Mouse (Mus musculus) Patski (cell line): ENCODE results near the gene Nrxn2. TPM values are rescaled to one million over a fixed set of nuclear protein-coding genes. Genes with fewer than 3 reads are reported as not detected.

Source experiments
- ATAC-seq: fragments of 100-300 bp; one replicate; pipeline ENCODE4 v1.8.0; 2021
- CTCF ChIA-PET: fragments of 350-600 bp; sonication (Branson Sonifier 250); formaldehyde crosslinking; loops from one replicate; lab custom pipeline; 2022; ENCODE audit warnings: inconsistent platforms; lab: Charles Lee
- POLR2A ChIA-PET: fragments of 350-600 bp; sonication (Branson Sonifier 250); formaldehyde crosslinking; loops from one replicate; lab custom pipeline; 2022; ENCODE audit warnings: antibody characterized with exemption, inconsistent platforms; lab: Charles Lee
- DNase-seq: peaks from one replicate; pipeline ENCODE4 v3.0.0-alpha.2; 2011; ENCODE audit warnings: low read depth, low spot score
- H3K27me3 ChIP-seq: fragments of 371-371 bp; one replicate; pipeline ENCODE4 v1.5.1; 2021
- CTCF ChIP-seq: fragments of 100-300 bp; IDR thresholded peaks from one replicate; pipeline ENCODE4 v1.5.1; 2021
- in situ Hi-C: fragments of 300-500 bp; cut with MboI; formaldehyde crosslinking; loops from 3 replicates; pipeline ENCODE4 v1.11.1; 2018; ENCODE audit warnings: low pct_unique_long_range_greater_than_20kb, mixed read lengths
- polyA plus RNA-seq: library from polyadenylated mRNA; unstranded; gene quantifications from one replicate; pipeline ENCODE4 v1.2.3, GENCODE M21; 2021

Gene Nrxn2
- polyA plus RNA-seq, 1 experiment from 2014 or later: not detected

DNA sequence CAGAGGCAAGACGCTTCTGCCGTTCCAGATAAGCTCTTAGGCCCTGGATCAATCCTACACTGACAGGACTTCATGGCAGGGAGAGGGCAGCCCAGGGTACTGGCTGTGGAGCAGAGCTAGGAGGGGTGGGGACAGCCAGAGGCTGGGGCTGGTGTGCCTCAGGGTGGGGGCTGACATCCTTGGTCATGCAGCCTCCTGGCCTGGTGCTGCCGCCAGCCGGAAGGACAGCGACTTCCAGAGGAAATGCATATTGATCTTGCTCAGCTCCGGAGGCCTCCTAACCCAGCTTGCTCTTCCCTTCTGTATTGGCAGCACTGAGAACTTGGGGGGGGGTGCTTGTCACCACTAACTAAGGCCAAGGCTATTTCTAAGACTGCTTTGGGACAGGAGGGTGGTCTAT lies 3.1 kb upstream of the Nrxn2 start:
- ChIA-PET POLR2A (interaction anchor here (1.0 kb wide), 1 partner anchor 10 kb away, joined by 3 read pairs; no protein-coding TSS in a partner anchor), CTCF (no interaction called here)
- ATAC-seq (no peak), DNase-seq (no peak)
- no peak for TF ChIP-seq CTCF
- in situ Hi-C loops: no loop called here
- H3K27me3 ChIP-seq: peaks cover 31% of the 10 kb centered on the region

DNA sequence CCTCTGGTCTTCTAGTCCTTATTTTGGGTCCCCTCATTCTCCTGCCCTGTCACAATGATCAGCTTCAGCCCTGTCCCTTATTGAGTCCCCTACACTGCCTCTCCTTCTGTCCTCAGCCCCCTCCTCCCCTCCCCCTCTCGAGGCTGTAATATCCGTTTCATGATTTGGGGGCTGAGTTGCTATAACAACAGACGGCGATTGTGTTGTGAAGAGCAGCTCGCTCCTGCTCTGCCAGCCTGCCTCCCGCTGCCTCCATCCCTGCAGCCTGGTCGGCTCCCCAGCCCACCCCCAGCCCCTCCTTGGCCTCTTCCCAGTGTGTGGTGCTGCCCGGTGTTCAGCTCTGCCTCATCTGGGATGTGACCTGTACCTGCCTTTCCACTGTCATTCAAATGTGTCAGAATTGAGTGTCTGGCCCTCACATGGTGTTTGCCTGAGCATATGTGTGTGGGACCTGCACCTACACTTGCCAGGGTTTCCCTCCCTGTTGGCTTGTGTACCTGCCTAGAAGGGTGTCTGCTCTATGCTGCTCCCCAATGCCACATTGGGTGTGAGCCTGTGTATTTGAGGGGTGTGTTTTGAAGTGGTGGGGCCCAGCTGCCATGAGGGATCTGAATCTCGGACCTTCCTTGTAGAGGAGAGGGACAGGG lies 2.3 kb upstream of the Nrxn2 start:
- no peak for TF ChIP-seq CTCF
- DNase-seq (no peak), ATAC-seq (no peak)
- H3K27me3 ChIP-seq: peaks cover 39% of the 10 kb centered on the region
- ChIA-PET POLR2A (interaction anchor here (0.7 kb wide), 1 partner anchor 195 kb away, joined by 3 read pairs; no protein-coding TSS in a partner anchor), CTCF (no interaction called here)
- in situ Hi-C loops: no loop called here

DNA sequence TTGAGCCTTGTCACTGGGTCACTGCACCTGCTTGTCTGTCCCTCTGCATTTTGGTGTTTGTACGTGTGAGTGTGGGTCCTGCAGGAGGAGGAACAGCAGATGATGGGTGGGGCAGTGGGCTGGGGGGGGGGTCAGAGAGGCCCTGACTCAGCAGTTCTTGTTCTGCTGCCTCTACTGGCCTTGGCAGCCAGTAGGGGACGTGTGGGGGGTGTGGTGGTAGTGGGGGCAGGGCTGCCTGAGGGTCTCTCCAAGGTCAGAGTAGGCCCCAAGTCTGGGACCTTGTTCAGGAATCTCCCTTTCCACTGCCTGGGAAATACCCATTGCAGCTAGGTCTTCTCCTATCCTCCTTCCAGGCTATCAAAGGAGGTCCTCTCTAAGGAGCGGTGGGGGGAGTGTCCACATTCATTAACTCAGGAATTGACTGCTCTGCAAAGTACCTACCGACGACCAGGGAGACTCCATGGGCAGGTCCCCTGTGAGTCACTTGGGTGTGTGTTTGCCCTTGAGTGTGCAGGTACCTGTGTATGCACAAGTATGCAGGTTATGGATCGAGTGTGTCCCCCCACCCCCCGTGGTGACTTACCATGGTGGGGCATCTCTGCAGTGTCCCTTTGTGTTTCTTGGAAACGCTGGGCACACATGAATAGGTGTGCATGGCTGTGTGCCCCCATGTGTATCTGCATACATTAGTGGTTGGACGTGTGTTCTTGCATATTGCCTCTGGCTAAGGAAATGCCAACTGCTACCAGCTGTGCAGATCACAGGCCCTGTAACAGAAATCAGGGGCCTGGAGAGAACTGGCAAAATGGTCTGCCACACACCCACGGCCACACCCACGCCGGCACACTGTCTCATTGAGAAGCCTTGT lies 1.4 kb upstream of the Nrxn2 start:
- ChIA-PET POLR2A (no interaction called here), CTCF (interaction anchor here (0.7 to 1.3 kb wide), 6 partner anchors 8 to 50 kb away, joined by 3 to 5 read pairs (median 3); no protein-coding TSS in a partner anchor)
- in situ Hi-C loops: no loop called here
- TF ChIP-seq CTCF: no peak
- DNase-seq (no peak), ATAC-seq (no peak)
- H3K27me3 ChIP-seq: peaks cover 40% of the 10 kb centered on the region

DNA sequence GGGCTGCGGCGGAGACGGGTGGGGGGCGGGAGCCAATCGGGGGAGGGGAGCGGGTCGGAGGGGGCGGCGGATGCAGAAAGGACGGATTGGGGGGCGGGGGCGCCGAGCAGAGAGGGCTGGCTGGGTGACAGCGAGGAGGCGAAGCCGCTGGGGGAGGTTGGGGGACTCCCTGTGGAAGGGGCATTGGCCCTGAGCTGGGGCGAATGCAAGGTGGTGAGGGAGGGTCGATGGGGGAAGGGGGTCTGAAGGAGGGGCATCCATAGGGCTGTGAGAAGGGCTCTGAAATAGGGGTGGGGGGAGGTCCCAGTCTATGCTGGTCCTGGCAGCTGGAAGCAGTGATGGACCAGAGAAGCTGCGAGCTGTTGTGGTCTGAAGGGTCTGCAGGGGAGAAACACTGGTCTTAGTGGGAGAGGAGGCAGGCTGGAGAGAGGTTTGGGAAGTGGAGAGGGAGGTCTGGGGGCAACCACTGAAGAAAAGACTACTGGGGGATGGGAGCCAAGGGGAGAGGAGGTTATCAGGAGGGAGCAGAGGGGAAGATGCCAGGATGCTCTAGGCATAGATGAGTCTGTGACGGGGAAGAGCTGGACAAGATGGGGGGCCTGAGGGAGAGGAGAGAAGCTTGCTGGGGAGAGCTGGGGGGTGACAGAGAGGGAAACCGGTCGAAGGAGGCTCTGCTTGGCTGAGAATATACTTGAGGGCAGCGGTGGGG lies 607 bp downstream of the Nrxn2 start:
- ChIA-PET CTCF (no interaction called here), POLR2A (no interaction called here)
- H3K27me3 ChIP-seq: peaks cover 46% of the 10 kb centered on the region
- no peak for TF ChIP-seq CTCF
- ATAC-seq (no peak), DNase-seq (no peak)
- in situ Hi-C loops: no loop called here

DNA sequence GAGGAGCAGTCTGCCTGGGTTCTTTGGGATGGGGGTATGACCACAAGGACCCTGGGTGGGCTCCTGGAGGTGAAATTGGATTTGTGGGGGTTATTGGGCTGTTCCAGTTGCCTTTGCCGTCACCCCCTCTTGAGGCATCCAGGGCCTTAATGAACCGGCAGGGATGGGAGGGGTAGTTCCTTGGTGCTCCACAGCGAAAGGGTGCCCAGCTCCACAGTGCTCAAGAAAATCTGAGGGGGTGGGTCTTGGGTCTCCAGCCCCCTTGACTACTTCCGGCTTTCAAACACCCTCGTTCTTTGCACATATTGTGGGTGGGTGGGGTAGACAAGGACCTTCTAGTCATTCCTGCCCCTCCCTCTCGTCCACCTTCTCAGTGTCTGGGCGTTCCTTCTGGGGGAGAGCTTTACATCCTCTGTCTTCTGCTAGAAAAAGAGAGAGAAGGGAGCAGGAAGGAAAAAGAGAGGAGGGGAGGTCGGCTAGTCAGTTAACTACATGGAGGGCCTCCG lies 1.3 kb downstream of the Nrxn2 start:
- CTCF ChIA-PET: no interaction called here
- no peak for TF ChIP-seq CTCF
- peaks cover 53% of the 10 kb centered on the region for H3K27me3 ChIP-seq
- ATAC-seq (no peak), DNase-seq (no peak)
- POLR2A ChIA-PET: no interaction called here
- in situ Hi-C loops: no loop called here

DNA sequence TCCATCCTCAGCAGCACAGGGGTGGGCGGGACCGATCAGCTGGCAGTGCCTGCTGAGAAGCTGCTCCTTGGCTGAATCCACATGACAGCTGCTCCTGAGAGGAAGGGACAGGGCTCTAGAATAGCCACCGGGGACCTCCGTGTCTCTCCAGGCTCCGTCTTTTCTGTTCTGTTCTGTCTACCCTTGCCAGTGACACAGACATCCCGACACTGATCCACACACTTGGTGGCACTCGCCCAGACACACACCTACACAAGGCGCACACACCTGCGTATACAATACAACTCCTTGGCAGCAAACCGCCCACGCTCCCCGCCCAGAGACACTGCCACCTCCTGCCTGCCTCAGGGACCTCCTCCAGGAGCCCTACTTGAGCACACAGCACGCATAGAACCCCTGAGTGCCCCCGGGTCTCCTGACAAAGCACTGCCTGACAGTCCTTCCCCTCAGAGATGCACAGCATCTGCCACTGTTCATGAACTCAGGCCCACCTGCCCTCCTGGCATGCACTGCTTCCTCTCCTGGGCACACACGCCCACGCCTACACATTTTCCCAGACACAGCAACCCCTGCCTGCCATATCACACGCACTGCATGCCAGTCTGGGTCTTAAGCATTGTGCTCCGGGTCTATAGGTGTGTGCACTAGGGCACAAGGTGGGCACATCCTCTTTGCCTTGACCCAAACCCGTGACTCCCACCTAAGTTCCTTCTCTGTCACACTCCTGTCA lies 2.1 kb downstream of the Nrxn2 start:
- ATAC-seq (no peak), DNase-seq (no peak)
- peaks cover 52% of the 10 kb centered on the region for H3K27me3 ChIP-seq
- in situ Hi-C loops: no loop called here
- POLR2A ChIA-PET: no interaction called here
- CTCF ChIA-PET: no interaction called here
- TF ChIP-seq CTCF: no peak

DNA sequence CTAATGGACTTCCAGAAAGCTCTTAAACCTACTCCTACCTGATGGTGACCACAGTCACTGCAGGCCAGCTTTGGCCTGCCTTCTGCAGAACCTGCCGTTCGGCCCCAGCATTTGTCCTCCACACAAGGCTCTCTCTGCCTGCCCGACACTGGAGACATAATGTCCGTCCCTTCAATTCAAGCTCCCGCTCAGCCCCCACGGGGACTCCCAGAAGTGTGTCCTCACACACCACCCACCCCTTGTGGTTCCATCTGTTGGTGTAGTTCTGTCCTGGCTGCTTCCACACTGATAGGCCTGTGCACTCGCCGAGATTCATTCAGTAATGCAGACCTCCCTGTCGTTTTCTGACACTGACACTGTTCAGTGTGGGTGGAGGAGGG lies 2.7 kb downstream of the Nrxn2 start:
- peaks cover 51% of the 10 kb centered on the region for H3K27me3 ChIP-seq
- ATAC-seq (no peak), DNase-seq (no peak)
- ChIA-PET CTCF (no interaction called here), POLR2A (no interaction called here)
- TF ChIP-seq CTCF: no peak
- in situ Hi-C loops: no loop called here

DNA sequence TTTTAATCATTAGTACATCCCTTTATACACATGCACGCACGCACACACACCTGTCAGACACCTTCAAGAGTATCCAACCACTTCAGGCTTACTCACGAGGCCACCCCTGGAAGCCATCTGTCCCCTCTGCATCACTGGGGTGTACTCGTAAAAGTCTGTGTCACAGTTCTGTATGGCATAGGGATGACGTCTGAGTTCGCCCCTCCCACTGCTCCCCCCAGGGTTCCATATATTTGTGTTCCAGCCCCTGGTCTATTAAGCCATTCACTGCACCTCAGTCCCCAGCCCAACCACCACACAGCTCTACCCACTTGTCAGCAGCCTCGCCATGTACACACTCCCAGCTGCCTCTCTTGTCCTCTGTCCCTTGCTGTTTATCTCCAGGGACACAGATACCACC lies 3.5 kb downstream of the Nrxn2 start:
- no peak for TF ChIP-seq CTCF
- peaks cover 57% of the 10 kb centered on the region for H3K27me3 ChIP-seq
- POLR2A ChIA-PET: no interaction called here

DNA sequence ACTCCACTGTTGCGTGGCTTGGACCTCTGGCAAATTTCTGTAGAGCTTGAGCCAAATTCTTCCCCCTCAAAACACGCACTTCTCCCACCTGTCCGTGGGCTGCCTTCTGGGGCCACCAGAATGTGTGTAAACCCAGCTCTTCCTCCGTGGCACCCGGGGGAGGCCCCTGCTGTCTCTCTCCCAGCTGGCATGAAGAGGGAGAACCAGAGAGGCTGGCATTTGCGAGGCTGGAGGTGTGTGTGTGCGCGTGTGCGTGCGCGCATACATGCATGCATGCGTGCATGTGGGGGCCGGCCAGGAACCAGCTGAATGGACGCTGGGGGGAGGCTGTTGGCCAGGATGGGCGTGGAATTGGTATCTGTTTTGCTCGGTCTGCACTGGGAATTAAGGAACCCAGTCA lies 4.7 kb downstream of the Nrxn2 start:
- ChIA-PET CTCF (no interaction called here), POLR2A (no interaction called here)
- DNase-seq (no peak), ATAC-seq (no peak)
- H3K27me3 ChIP-seq: peaks cover 61% of the 10 kb centered on the region
- in situ Hi-C loops: no loop called here
- no peak for TF ChIP-seq CTCF

More for the DNA sequence above, 3.5 kb downstream of the Nrxn2 start:
- in situ Hi-C loops: no loop called here
- CTCF ChIA-PET: no interaction called here
- DNase-seq: no peak
- ATAC-seq: no peak
